Mouse (Mus musculus): ENCODE results near the gene Cdc25b.

GRCm38 (mm10) chr2:131143007-131143780, 43.6 kb upstream of the Cdc25b start:
- TF ChIP-seq CTCF (IDR thresholded peaks at IDR 0.05; ENCODE audit: low read depth) (no peak), EP300 (optimal IDR thresholded peaks at IDR 0.05) (no peak)

Measured in stomach, postnatal 0 days (tissue).